Mouse (Mus musculus): ENCODE data around the gene Cnot1. TPM values are rescaled to one million over a fixed set of nuclear protein-coding genes. Genes with fewer than 3 reads are reported as not detected.

Gene Cnot1
- polyA plus RNA-seq, 1 experiment = 40.6 TPM

- Histone ChIP-seq H3K79me2 (ENCODE audit: control insufficient read depth, insufficient read depth) (peaks cover 26% of the 10 kb centered on the region), H3ac (ENCODE audit: control insufficient read depth, insufficient read length, low read depth) (no peak overlapping the region), H3K79me3 (ENCODE audit: low read depth) (peaks cover 19% of the 10 kb centered on the region), H3K27me3 (ENCODE audit: control insufficient read depth, insufficient read depth, insufficient read length) (peaks cover 3% of the 10 kb centered on the region), H3K36me3 (ENCODE audit: control insufficient read depth, insufficient read depth) (no peaks in the 10 kb centered on the region), H3K4me3 (ENCODE audit: insufficient read depth, poor library complexity, severe bottlenecking) (no peak overlapping the region)
- no peak for TF ChIP-seq USF1 (IDR thresholded peaks at IDR 0.05; ENCODE audit: low read depth)
- TF ChIP-seq FOSL1 (IDR thresholded peaks at IDR 0.05; ENCODE audit: insufficient read depth, low read length, poor library complexity, severe bottlenecking) = no peak
- no peak for TF ChIP-seq CEBPB (IDR thresholded peaks at IDR 0.05; ENCODE audit: low read depth)
- TF ChIP-seq MAX (IDR thresholded peaks at IDR 0.05) = no peak
- no peak for TF ChIP-seq CTCF (IDR thresholded peaks at IDR 0.05; ENCODE audit: control insufficient read depth, insufficient read depth, insufficient read length)
- no peak for TF ChIP-seq MYOG (IDR thresholded peaks at IDR 0.05; ENCODE audit: control insufficient read depth, extremely low read depth, insufficient read length)
- no peak for TF ChIP-seq MYOD1 (IDR thresholded peaks at IDR 0.05; ENCODE audit: control insufficient read depth, insufficient read length, low read depth)
These were observed 2.9 kb upstream of the Cnot1 start for GRCm38 (mm10) chr8:95810184-95810591.

- Histone ChIP-seq H3K79me3 (ENCODE audit: low read depth) (peaks cover 29% of the 10 kb centered on the region), H3K4me3 (ENCODE audit: insufficient read depth, poor library complexity, severe bottlenecking) (no peak overlapping the region), H3K79me2 (ENCODE audit: control insufficient read depth, insufficient read depth) (peaks cover 36% of the 10 kb centered on the region), H3ac (ENCODE audit: control insufficient read depth, insufficient read length, low read depth) (no peak overlapping the region), H3K36me3 (ENCODE audit: control insufficient read depth, insufficient read depth) (peaks cover 1% of the 10 kb centered on the region), H3K27me3 (ENCODE audit: control insufficient read depth, insufficient read depth, insufficient read length) (peaks cover under 1% of the 10 kb centered on the region)
- TF ChIP-seq MYOG (IDR thresholded peaks at IDR 0.05; ENCODE audit: control insufficient read depth, extremely low read depth, insufficient read length) = no peak
- no peak for TF ChIP-seq MYOD1 (IDR thresholded peaks at IDR 0.05; ENCODE audit: control insufficient read depth, insufficient read length, low read depth)
- TF ChIP-seq MAX (IDR thresholded peaks at IDR 0.05) = no peak
- TF ChIP-seq USF1 (IDR thresholded peaks at IDR 0.05; ENCODE audit: low read depth) = no peak
- no peak for TF ChIP-seq CTCF (IDR thresholded peaks at IDR 0.05; ENCODE audit: control insufficient read depth, insufficient read depth, insufficient read length)
- TF ChIP-seq CEBPB (IDR thresholded peaks at IDR 0.05; ENCODE audit: low read depth) = no peak
- no peak for TF ChIP-seq FOSL1 (IDR thresholded peaks at IDR 0.05; ENCODE audit: insufficient read depth, low read length, poor library complexity, severe bottlenecking)
These were observed 1.9 kb upstream of the Cnot1 start for GRCm38 (mm10) chr8:95809116-95809515.

- TF ChIP-seq USF1 (IDR thresholded peaks at IDR 0.05; ENCODE audit: low read depth) (no peak), FOSL1 (IDR thresholded peaks at IDR 0.05; ENCODE audit: insufficient read depth, low read length, poor library complexity, severe bottlenecking) (no peak), CTCF (IDR thresholded peaks at IDR 0.05; ENCODE audit: control insufficient read depth, insufficient read depth, insufficient read length) (no peak), MAX (IDR thresholded peaks at IDR 0.05) (no peak), MYOD1 (IDR thresholded peaks at IDR 0.05; ENCODE audit: control insufficient read depth, insufficient read length, low read depth) (no peak), MYOG (IDR thresholded peaks at IDR 0.05; ENCODE audit: control insufficient read depth, extremely low read depth, insufficient read length) (no peak), CEBPB (IDR thresholded peaks at IDR 0.05; ENCODE audit: low read depth) (no peak)
- H3K79me3 ChIP-seq (ENCODE audit: low read depth) = peaks cover 34% of the 10 kb centered on the region
- peaks cover 41% of the 10 kb centered on the region for H3K79me2 ChIP-seq (ENCODE audit: control insufficient read depth, insufficient read depth)
- H3K4me3 ChIP-seq (ENCODE audit: insufficient read depth, poor library complexity, severe bottlenecking) = no peak overlapping the region
- H3ac ChIP-seq (ENCODE audit: control insufficient read depth, insufficient read length, low read depth) = no peak overlapping the region
- peaks cover 6% of the 10 kb centered on the region for H3K36me3 ChIP-seq (ENCODE audit: control insufficient read depth, insufficient read depth)
- no peaks in the 10 kb centered on the region for H3K27me3 ChIP-seq (ENCODE audit: control insufficient read depth, insufficient read depth, insufficient read length)
These were observed 1.4 kb upstream of the Cnot1 start for GRCm38 (mm10) chr8:95808631-95809030.

GRCm38 (mm10) chr8:95807861-95808260, 597 bp upstream of the Cnot1 start:
- Histone ChIP-seq H3K4me3 (ENCODE audit: insufficient read depth, poor library complexity, severe bottlenecking) (peak overlapping the region; percentile 93), H3K36me3 (ENCODE audit: control insufficient read depth, insufficient read depth) (peaks cover 7% of the 10 kb centered on the region)

GRCm38 (mm10) chr8:95806461-95807191, 638 bp downstream of the Cnot1 start:
- no peak for TF ChIP-seq USF1 (IDR thresholded peaks at IDR 0.05; ENCODE audit: low read depth)
- no peak for TF ChIP-seq FOSL1 (IDR thresholded peaks at IDR 0.05; ENCODE audit: insufficient read depth, low read length, poor library complexity, severe bottlenecking)
- no peak for TF ChIP-seq MYOD1 (IDR thresholded peaks at IDR 0.05; ENCODE audit: control insufficient read depth, insufficient read length, low read depth)
- no peak for TF ChIP-seq MAX (IDR thresholded peaks at IDR 0.05)
- TF ChIP-seq CTCF (IDR thresholded peaks at IDR 0.05; ENCODE audit: control insufficient read depth, insufficient read depth, insufficient read length) = no peak
- no peak for TF ChIP-seq CEBPB (IDR thresholded peaks at IDR 0.05; ENCODE audit: low read depth)
- TF ChIP-seq MYOG (IDR thresholded peaks at IDR 0.05; ENCODE audit: control insufficient read depth, extremely low read depth, insufficient read length) = no peak
- H3K4me3 ChIP-seq (ENCODE audit: insufficient read depth, poor library complexity, severe bottlenecking) = peak overlapping the region; percentile 93
- peaks cover 16% of the 10 kb centered on the region for H3K36me3 ChIP-seq (ENCODE audit: control insufficient read depth, insufficient read depth)
- H3K79me2 ChIP-seq (ENCODE audit: control insufficient read depth, insufficient read depth) = peaks cover 61% of the 10 kb centered on the region
- H3K79me3 ChIP-seq (ENCODE audit: low read depth) = peaks cover 54% of the 10 kb centered on the region
- H3ac ChIP-seq (ENCODE audit: control insufficient read depth, insufficient read length, low read depth) = peak overlapping the region; percentile 95
- no peaks in the 10 kb centered on the region for H3K27me3 ChIP-seq (ENCODE audit: control insufficient read depth, insufficient read depth, insufficient read length)

More at GRCm38 (mm10) chr8:95807861-95808260, 597 bp upstream of the Cnot1 start:
- peak overlapping the region; percentile 43 for H3ac ChIP-seq (ENCODE audit: control insufficient read depth, insufficient read length, low read depth)
- no peaks in the 10 kb centered on the region for H3K27me3 ChIP-seq (ENCODE audit: control insufficient read depth, insufficient read depth, insufficient read length)
- TF ChIP-seq MYOG (IDR thresholded peaks at IDR 0.05; ENCODE audit: control insufficient read depth, extremely low read depth, insufficient read length) = no peak
- TF ChIP-seq USF1 (IDR thresholded peaks at IDR 0.05; ENCODE audit: low read depth) = peak; percentile 60
- no peak for TF ChIP-seq FOSL1 (IDR thresholded peaks at IDR 0.05; ENCODE audit: insufficient read depth, low read length, poor library complexity, severe bottlenecking)
- no peak for TF ChIP-seq MYOD1 (IDR thresholded peaks at IDR 0.05; ENCODE audit: control insufficient read depth, insufficient read length, low read depth)
- peaks cover 49% of the 10 kb centered on the region for H3K79me2 ChIP-seq (ENCODE audit: control insufficient read depth, insufficient read depth)
- peaks cover 42% of the 10 kb centered on the region for H3K79me3 ChIP-seq (ENCODE audit: low read depth)
